Mouse (Mus musculus) c-Kit-negative CD71-positive TER-119-positive erythroid progenitor cells, embryonic 14.5 days (primary cell): Measurements from ENCODE around the gene Arrdc3.

ENCODE experiments used
- DNase-seq: peaks from one replicate; pipeline ENCODE4 v3.0.0-alpha.2; 2013; ENCODE audit warnings: low read depth, low spot score

Arrdc3 gene

DNA sequence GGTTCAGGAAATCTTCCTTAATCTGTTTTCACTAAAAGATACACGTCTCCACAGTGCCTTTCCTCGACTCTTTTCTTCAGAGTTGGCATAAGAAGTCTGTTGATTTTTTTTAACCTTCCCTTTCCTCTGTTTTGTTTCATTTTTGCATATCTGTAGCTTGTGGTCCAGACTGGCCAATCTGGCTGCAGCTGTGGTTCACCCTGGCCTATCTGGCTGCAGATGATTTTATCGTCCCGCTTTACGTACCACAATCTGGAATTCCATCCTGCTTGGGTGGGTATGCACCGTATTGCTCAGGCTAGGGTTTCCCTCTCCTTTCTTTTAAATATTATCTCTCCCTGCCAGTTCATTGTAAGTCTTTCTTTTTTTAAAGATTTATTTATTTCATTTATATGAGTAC is 37.8 kb downstream of the Arrdc3 start:
- DNase-seq, result no peak

DNA sequence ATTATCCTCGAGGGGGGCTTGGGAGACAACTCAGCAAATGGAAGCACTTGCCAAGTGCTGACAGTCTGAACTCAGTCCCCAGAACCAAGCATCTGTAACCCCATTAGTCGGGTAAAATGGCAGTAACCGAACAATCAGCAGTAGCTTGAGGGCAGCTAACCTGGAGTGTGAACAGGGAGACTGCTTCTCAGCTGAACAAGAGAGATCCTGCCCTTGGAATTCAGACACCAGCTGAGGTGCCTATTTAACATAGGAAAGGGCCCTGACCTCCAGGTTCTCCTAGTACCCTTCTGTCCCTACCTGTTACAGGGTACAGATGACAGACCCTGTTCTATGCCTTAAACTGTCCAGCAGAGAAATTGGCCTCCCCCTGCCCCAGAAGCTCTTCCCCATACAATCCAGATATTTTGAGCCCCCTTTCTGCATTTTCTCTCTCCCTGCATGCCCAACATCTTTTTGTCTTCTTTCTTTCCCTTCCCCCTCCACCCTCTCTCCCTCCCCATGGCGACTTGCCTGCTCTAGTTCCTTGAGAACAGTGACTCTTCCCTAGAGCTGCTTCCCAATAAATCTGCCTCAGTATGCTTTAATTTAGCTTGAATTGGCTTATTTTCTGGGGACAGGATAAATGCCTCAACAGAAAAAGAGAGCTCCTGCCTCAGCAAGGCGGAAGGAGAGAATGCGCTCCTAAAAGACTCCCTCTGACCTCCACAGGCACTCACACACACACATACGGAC is 38.6 kb downstream of the Arrdc3 start:
- no peak for DNase-seq

DNA sequence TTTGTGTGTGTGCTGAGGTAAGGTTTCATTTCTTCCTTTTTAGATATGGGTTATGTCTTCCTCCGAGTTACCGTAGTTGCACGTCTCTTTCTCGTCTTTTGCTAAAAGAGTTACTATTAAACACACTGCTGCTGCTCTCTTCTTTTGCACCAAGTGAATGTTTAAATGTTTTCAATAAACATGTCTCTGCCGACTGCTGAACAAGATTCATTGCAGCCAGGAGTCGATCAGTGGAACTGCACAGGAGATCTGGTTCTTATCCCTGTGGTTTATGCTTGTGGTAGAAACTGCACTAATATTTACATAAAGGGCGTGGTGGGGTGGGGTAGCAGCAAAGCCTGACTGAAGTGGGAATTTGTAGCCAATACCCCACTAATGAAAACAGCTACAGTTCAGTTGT is 45.0 kb downstream of the Arrdc3 start:
- no peak for DNase-seq

DNA sequence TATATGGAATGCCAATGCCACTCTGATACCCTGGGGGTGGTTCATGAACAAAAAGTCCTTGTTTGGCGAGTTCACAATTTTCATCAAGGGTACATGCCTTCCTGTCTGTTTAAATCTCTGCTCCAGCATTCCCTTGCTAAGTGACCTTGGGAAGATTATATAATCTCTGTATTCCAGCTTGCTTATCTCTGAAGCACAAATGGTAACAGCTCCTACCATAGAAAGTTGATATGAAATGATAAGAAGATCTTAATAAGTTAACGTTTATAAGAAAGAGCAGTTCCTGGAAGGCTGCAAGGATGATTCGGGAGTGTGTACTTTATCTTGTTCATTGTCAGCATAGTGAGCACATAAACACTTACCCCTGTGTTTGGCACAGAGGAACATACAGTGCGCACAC is 46.8 kb downstream of the Arrdc3 start:
- DNase-seq, result no peak

DNA sequence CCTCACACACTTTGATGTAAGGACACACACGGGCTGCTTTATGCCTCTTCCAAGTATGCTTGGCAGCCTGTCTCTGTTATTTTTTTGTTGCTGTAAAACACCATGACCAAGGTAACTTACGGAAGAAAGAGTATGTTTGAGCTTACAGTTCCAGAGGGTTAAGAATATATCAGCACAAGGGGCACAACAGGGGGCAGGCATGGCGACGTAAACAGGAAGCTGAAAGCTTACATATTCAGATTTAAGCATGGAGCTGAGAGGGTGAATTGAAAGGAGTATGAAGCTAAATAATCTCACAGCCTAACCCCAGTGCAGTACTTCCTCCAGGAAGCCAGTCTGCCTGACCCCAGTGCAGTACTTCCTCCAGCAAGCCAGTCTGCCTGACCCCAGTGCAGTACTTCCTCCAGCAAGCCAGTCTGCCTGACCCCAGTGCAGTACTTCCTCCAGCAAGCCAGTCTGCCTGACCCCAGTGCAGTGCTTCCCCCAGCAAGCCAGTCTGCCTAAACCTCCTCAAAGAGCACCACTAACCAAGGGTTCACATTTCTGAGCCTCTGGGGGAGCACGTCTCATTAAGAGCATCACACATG is 49.7 kb downstream of the Arrdc3 start:
- DNase-seq, result no peak

DNA sequence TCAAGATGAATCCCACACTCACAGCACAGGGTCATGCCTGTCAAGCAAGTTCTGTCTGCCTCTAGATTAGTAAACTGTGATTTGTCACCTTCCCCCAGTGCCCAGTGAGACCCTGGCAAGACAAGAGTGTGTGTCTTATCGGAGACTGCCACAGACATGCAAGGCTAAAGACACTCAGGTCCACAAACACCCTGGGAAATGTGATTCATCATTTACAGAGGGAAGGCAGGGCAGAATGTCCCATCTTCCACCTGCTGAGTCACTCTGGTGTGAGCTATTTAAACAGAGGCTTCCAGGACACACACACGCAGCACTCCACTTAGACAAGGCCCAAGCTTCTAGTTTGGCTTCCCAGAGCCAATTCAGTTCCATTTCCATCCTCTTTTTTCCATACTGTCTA is 53.2 kb downstream of the Arrdc3 start:
- DNase-seq, result no peak

DNA sequence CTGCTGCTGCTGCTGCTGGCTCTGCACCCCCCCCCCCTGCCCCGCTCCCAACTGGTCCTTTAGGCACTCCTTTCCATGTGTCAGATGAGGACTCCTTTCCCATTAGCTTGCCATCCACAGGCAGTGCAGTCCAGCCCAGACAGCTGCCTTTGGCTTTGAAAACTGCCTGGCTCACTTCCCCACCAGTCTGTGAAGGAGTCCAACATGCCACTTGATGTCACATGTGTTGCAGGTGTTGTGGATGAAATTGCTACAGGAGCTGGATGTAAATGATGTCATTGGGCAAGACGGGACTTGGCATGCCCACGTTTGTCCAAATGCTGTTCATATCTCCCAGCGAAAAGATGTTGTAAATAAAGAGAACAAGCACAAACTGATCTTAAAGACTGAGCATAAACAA is 56.0 kb downstream of the Arrdc3 start:
- DNase-seq, result no peak

DNA sequence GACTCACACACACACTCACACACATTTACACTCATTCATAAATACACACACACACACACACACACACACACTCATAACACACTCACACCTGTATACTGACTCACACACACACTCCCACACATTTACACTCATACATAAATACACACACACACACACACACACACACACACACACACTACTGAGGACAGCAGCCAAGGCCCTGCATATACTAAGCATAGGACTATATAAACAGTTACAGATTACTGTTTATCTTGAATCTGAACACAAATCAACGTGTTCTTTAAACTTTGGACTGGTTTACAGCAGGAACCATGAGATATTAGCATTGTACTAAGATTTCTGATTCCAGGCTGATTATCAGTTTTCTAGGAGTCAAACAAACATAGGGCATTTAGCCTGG is 56.7 kb downstream of the Arrdc3 start:
- no peak for DNase-seq

DNA sequence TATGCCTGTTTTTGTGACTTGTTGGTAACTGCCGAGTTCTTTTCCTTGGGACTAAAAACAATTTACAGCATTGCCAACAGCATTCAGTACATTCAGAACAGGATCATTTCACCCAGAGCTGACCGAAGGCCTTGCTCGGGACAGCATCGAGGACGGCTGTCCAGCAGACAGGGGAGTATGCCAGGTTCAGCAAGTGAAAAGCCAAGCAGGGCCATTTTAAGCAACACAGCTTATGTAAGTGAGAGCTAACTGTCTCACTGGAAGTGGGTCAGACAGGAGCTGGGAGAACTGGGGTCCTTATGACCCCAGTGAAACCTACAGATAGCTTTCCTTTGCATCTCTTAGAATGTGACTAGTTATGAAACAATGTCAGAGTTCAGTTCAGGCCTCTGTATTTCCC is 57.2 kb downstream of the Arrdc3 start:
- no peak for DNase-seq

DNA sequence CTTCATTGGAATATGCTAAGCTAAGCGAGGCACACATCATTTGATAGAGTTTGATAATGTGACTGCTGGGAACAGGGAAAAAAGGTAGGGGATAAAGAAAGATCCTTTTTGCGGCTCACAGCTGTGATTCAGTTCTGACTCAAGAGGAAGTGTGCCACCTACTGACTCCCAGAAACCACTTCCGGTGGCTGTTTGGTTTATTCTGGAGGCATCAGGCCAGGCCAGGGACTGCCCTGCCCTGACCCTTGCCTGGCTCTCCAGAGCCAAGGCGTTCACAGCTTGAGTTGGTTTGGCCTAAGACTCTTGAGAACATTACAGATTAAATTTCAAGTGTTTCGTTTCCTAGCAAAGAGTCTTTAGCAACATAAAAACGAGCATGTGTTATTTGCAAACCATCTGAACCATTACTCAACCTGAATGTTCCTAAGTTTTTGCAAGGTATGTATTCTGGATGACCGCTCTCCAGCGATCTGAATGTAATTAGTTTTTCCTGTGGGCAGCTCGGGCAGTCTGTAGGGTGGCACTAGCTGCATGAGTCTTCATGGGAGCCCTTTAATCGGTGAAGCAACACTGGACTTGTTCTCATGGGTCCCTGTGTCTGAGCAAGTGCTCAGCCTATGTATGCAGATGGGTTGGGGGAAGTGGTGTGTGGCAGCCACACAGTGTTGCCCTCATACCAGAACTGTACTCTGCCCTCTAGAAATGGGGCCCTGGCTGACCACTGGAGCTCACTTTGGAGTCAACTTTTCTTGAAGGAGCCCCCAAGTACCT is 57.9 kb downstream of the Arrdc3 start:
- DNase-seq, result no peak

DNA sequence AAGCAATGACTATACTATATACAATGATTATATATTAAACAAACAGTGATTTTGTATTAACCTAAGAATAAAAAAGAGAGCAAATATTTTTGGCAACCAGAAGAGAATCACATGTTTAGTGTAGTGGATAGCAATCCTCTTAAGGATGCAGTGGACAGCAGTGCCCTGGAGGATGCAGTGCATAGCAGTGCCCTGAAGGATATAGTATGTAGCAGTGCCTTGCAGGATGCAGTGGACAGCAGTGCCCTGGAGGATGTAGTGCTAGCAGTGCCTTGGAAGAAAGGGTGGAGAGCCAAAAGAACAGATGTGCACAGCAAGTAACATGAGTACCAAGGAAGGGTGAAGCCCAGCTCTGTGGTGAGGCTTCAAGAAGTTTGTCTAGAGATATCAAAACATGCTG is 61.3 kb downstream of the Arrdc3 start:
- DNase-seq, result no peak
